Mouse (Mus musculus): ENCODE results near the gene Serpinb2. TPM values are rescaled to one million over a fixed set of nuclear protein-coding genes. Genes with fewer than 3 reads are reported as not detected.

Serpinb2 gene
- total and polyA plus RNA-seq, 2 experiments from 2014 or later: 0.05 to 0.28 TPM

- Histone ChIP-seq H3K9ac (replicated peaks; ENCODE audit: low read length) (no peak overlapping the region), H3K4me2 (ENCODE audit: low read depth, low read length) (no peak overlapping the region), H3K9me3 (ENCODE audit: low read length) (no peaks in the 10 kb centered on the region), H3K4me3 (ENCODE audit: low read length) (no peak overlapping the region), H3K36me3 (ENCODE audit: insufficient read depth, low read length) (no peaks in the 10 kb centered on the region), H3K27me3 (ENCODE audit: insufficient read depth, low read length) (no peaks in the 10 kb centered on the region), H3K27ac (no peak overlapping the region), H3K4me1 (ENCODE audit: insufficient read depth, low read length) (no peaks in the 10 kb centered on the region)
- no peak for TF ChIP-seq CTCF (IDR thresholded peaks at IDR 0.05; ENCODE audit: low read depth)
- DNase-seq (ENCODE audit: low spot score): no peak
- 94% methylated on average over 1 of the region's 1 CpGs for WGBS
- ATAC-seq: no peak
Observed at GRCm38 (mm10) chr1:107577514-107577913, 66.3 kb downstream of the Serpinb2 start.

- TF ChIP-seq CTCF (IDR thresholded peaks at IDR 0.05; ENCODE audit: low read depth): no peak
- no peak overlapping the region for H3K27ac ChIP-seq
- H3K36me3 ChIP-seq (ENCODE audit: insufficient read depth, low read length): no peaks in the 10 kb centered on the region
- H3K27me3 ChIP-seq (ENCODE audit: insufficient read depth, low read length): no peaks in the 10 kb centered on the region
- no peak overlapping the region for H3K9ac ChIP-seq (replicated peaks; ENCODE audit: low read length)
- H3K9me3 ChIP-seq (ENCODE audit: low read length): no peaks in the 10 kb centered on the region
- no peak for ATAC-seq
- H3K4me1 ChIP-seq (ENCODE audit: insufficient read depth, low read length): no peaks in the 10 kb centered on the region
- no peak overlapping the region for H3K4me3 ChIP-seq (ENCODE audit: low read length)
- no peak for DNase-seq (ENCODE audit: low spot score)
- H3K4me2 ChIP-seq (ENCODE audit: low read depth, low read length): no peak overlapping the region
- 85% methylated on average over 1 of the region's 1 CpGs for WGBS
Observed at GRCm38 (mm10) chr1:107581220-107581619, 70.0 kb downstream of the Serpinb2 start.

- no peaks in the 10 kb centered on the region for H3K36me3 ChIP-seq (ENCODE audit: insufficient read depth, low read length)
- TF ChIP-seq CTCF (IDR thresholded peaks at IDR 0.05; ENCODE audit: low read depth): no peak
- no peak overlapping the region for H3K4me3 ChIP-seq (ENCODE audit: low read length)
- H3K4me1 ChIP-seq (ENCODE audit: insufficient read depth, low read length): no peaks in the 10 kb centered on the region
- H3K9ac ChIP-seq (replicated peaks; ENCODE audit: low read length): no peak overlapping the region
- ATAC-seq (no peak), DNase-seq (ENCODE audit: low spot score) (no peak)
- H3K9me3 ChIP-seq (ENCODE audit: low read length): no peaks in the 10 kb centered on the region
- no peak overlapping the region for H3K4me2 ChIP-seq (ENCODE audit: low read depth, low read length)
- H3K27ac ChIP-seq: no peak overlapping the region
- no peaks in the 10 kb centered on the region for H3K27me3 ChIP-seq (ENCODE audit: insufficient read depth, low read length)
Observed at GRCm38 (mm10) chr1:107582900-107583299, 71.7 kb downstream of the Serpinb2 start.

- H3K27ac ChIP-seq: no peak overlapping the region
- no peak for TF ChIP-seq CTCF (IDR thresholded peaks at IDR 0.05; ENCODE audit: low read depth)
- H3K4me1 ChIP-seq (ENCODE audit: insufficient read depth, low read length): no peaks in the 10 kb centered on the region
- no peak for DNase-seq (ENCODE audit: low spot score)
- no peak overlapping the region for H3K4me3 ChIP-seq (ENCODE audit: low read length)
- no peaks in the 10 kb centered on the region for H3K36me3 ChIP-seq (ENCODE audit: insufficient read depth, low read length)
- 53% methylated on average over 1 of the region's 1 CpGs for WGBS
- no peak overlapping the region for H3K9ac ChIP-seq (replicated peaks; ENCODE audit: low read length)
- no peaks in the 10 kb centered on the region for H3K27me3 ChIP-seq (ENCODE audit: insufficient read depth, low read length)
- H3K9me3 ChIP-seq (ENCODE audit: low read length): no peaks in the 10 kb centered on the region
- ATAC-seq: no peak
- no peak overlapping the region for H3K4me2 ChIP-seq (ENCODE audit: low read depth, low read length)
Observed at GRCm38 (mm10) chr1:107583958-107584376, 72.7 kb downstream of the Serpinb2 start.

- H3K9me3 ChIP-seq (ENCODE audit: low read length): no peaks in the 10 kb centered on the region
- DNase-seq (ENCODE audit: low spot score) (no peak), ATAC-seq (no peak)
- no peaks in the 10 kb centered on the region for H3K36me3 ChIP-seq (ENCODE audit: insufficient read depth, low read length)
- H3K9ac ChIP-seq (replicated peaks; ENCODE audit: low read length): no peak overlapping the region
- H3K27ac ChIP-seq: no peak overlapping the region
- no peak overlapping the region for H3K4me2 ChIP-seq (ENCODE audit: low read depth, low read length)
- H3K4me3 ChIP-seq (ENCODE audit: low read length): no peak overlapping the region
- TF ChIP-seq CTCF (IDR thresholded peaks at IDR 0.05; ENCODE audit: low read depth): no peak
- no peaks in the 10 kb centered on the region for H3K27me3 ChIP-seq (ENCODE audit: insufficient read depth, low read length)
- H3K4me1 ChIP-seq (ENCODE audit: insufficient read depth, low read length): no peaks in the 10 kb centered on the region; the same call in 1 of the 2 replicates
- WGBS: 71% methylated on average over 3 of the region's 3 CpGs
Observed at GRCm38 (mm10) chr1:107584932-107585331, 73.7 kb downstream of the Serpinb2 start.

Other genes starting within 250 kb of the Serpinb2 start
- gene Serpinb3b, start 233.1 kb upstream of the Serpinb2 start, total RNA-seq (2014; rRNA removed): not detected in 2 replicates
- not detected in 2 replicates for gene Serpinb3b, start 233.1 kb upstream of the Serpinb2 start, polyA plus RNA-seq (2015; fragmentation: Nextera tagmentation; extraction: Ambion mirVana)
- gene Serpinb3c, start 233.1 kb upstream of the Serpinb2 start, total RNA-seq (2014; rRNA removed): not detected in 2 replicates
- gene Serpinb3c, start 233.1 kb upstream of the Serpinb2 start, polyA plus RNA-seq (2015; fragmentation: Nextera tagmentation; extraction: Ambion mirVana): not detected in 2 replicates
- gene Serpinb11, start 150.2 kb upstream of the Serpinb2 start, total RNA-seq (2014; rRNA removed): not detected in 2 replicates
- gene Serpinb11, start 150.2 kb upstream of the Serpinb2 start, polyA plus RNA-seq (2015; fragmentation: Nextera tagmentation; extraction: Ambion mirVana): not detected in 2 replicates
- gene Serpinb7, start 111.8 kb upstream of the Serpinb2 start, total RNA-seq (2014; rRNA removed): not detected in 2 replicates
- gene Serpinb7, start 111.8 kb upstream of the Serpinb2 start, polyA plus RNA-seq (2015; fragmentation: Nextera tagmentation; extraction: Ambion mirVana): 0.15 TPM in 1 of 2 replicates, not detected in the other
- 0.11 and 0.42 TPM in 2 replicates for gene Serpinb8, start 78.6 kb downstream of the Serpinb2 start, total RNA-seq (2014; rRNA removed)
- gene Serpinb8, start 78.6 kb downstream of the Serpinb2 start, polyA plus RNA-seq (2015; fragmentation: Nextera tagmentation; extraction: Ambion mirVana): 0.91 and 1.2 TPM in 2 replicates